Mouse (Mus musculus): Measurements from ENCODE around the gene Uck1. TPM values are rescaled to one million over a fixed set of nuclear protein-coding genes. Genes with fewer than 3 reads are reported as not detected.

Gene Uck1
- polyA plus RNA-seq, 1 experiment from 2014 or later = 75.5 TPM

- H3K9me3 ChIP-seq = no peaks in the 10 kb centered on the region
- WGBS = 56% methylated on average over 10 of the region's 10 CpGs
- H3K36me3 ChIP-seq = peaks cover 100% of the 10 kb centered on the region
- no peak for ATAC-seq (ENCODE audit: low read depth)
- H3K4me2 ChIP-seq = no peak overlapping the region
- H3K4me3 ChIP-seq = no peak overlapping the region
- H3K27me3 ChIP-seq = no peaks in the 10 kb centered on the region
- peaks cover 9% of the 10 kb centered on the region for H3K4me1 ChIP-seq (replicated peaks)
- peak overlapping the region; percentile 65 for H3K27ac ChIP-seq (replicated peaks)
- H3K9ac ChIP-seq = 0 out of 2 replicates have a peak overlapping the region, but pooled peaks have one; percentile 5
These were observed 47.0 kb downstream of the Uck1 start for GRCm38 (mm10) chr2:32213000-32213399.

- WGBS = 92% methylated on average over 8 of the region's 8 CpGs
- peak overlapping the region; percentile 42; the same call in 1 of the 2 replicates for H3K27ac ChIP-seq (replicated peaks)
These were observed 48.3 kb downstream of the Uck1 start for GRCm38 (mm10) chr2:32211689-32212088.

GRCm38 (mm10) chr2:32207682-32208081 is 52.3 kb downstream of the Uck1 start:
- H3K4me1 ChIP-seq (replicated peaks) = peaks cover under 1% of the 10 kb centered on the region; the same call in 1 of the 2 replicates
- H3K36me3 ChIP-seq = peaks cover 100% of the 10 kb centered on the region
- no peak overlapping the region for H3K27ac ChIP-seq (replicated peaks)
- 96% methylated on average over 1 of the region's 1 CpGs for WGBS
- H3K9ac ChIP-seq = no peak overlapping the region
- no peaks in the 10 kb centered on the region for H3K9me3 ChIP-seq
- no peak overlapping the region for H3K4me3 ChIP-seq
- H3K4me2 ChIP-seq = no peak overlapping the region
- no peaks in the 10 kb centered on the region for H3K27me3 ChIP-seq
- ATAC-seq (ENCODE audit: low read depth) = no peak

More at GRCm38 (mm10) chr2:32211689-32212088, 48.3 kb downstream of the Uck1 start:
- Histone ChIP-seq H3K27me3 (no peaks in the 10 kb centered on the region), H3K4me3 (no peak overlapping the region), H3K9me3 (no peaks in the 10 kb centered on the region), H3K36me3 (peaks cover 100% of the 10 kb centered on the region), H3K4me1 (replicated peaks) (peaks cover 9% of the 10 kb centered on the region), H3K9ac (no peak overlapping the region; the same call in 1 of the 2 replicates), H3K4me2 (no peak overlapping the region)
- no peak for ATAC-seq (ENCODE audit: low read depth)

Other genes starting within 250 kb of the Uck1 start
- 0.88 and 1.2 TPM in 2 replicates for gene Fam78a, start 175.3 kb downstream of the Uck1 start, polyA plus RNA-seq (2015; fragmentation: Nextera tagmentation; extraction: Ambion mirVana)
- 22.6 and 24.1 TPM in 2 replicates for gene Plpp7, start 164.6 kb downstream of the Uck1 start, polyA plus RNA-seq (2015; fragmentation: Nextera tagmentation; extraction: Ambion mirVana)
- 61.6 and 69.8 TPM in 2 replicates for gene Prrc2b, start 109.1 kb downstream of the Uck1 start, polyA plus RNA-seq (2015; fragmentation: Nextera tagmentation; extraction: Ambion mirVana)
- 25.8 and 25.9 TPM in 2 replicates for gene Pomt1, start 23.6 kb downstream of the Uck1 start, polyA plus RNA-seq (2015; fragmentation: Nextera tagmentation; extraction: Ambion mirVana)
- gene Golga2, start 27.2 kb upstream of the Uck1 start, polyA plus RNA-seq (2015; fragmentation: Nextera tagmentation; extraction: Ambion mirVana) = 27.8 and 30.0 TPM in 2 replicates
- gene Swi5, start 27.9 kb upstream of the Uck1 start, polyA plus RNA-seq (2015; fragmentation: Nextera tagmentation; extraction: Ambion mirVana) = 432 and 483 TPM in 2 replicates
- gene Ciz1, start 92.2 kb upstream of the Uck1 start, polyA plus RNA-seq (2015; fragmentation: Nextera tagmentation; extraction: Ambion mirVana) = 49.9 and 51.1 TPM in 2 replicates
- gene Dnm1, start 93.2 kb upstream of the Uck1 start, polyA plus RNA-seq (2015; fragmentation: Nextera tagmentation; extraction: Ambion mirVana) = 44.3 and 47.0 TPM in 2 replicates
- gene 1110008P14Rik, start 121.8 kb upstream of the Uck1 start, polyA plus RNA-seq (2015; fragmentation: Nextera tagmentation; extraction: Ambion mirVana) = 101 and 135 TPM in 2 replicates
- gene Lcn2, start 128.1 kb upstream of the Uck1 start, polyA plus RNA-seq (2015; fragmentation: Nextera tagmentation; extraction: Ambion mirVana) = 0.56 and 1.4 TPM in 2 replicates
- 44.3 and 46.0 TPM in 2 replicates for gene Ptges2, start 135.7 kb upstream of the Uck1 start, polyA plus RNA-seq (2015; fragmentation: Nextera tagmentation; extraction: Ambion mirVana)
- gene Naif1, start 190.3 kb upstream of the Uck1 start, polyA plus RNA-seq (2015; fragmentation: Nextera tagmentation; extraction: Ambion mirVana) = 5.1 and 5.6 TPM in 2 replicates
- 49.8 and 49.9 TPM in 2 replicates for gene Slc25a25, start 191.3 kb upstream of the Uck1 start, polyA plus RNA-seq (2015; fragmentation: Nextera tagmentation; extraction: Ambion mirVana)

Data from neural tube, embryonic 13.5 days (tissue).